Mouse (Mus musculus) forebrain, embryonic 10.5 days (tissue): ENCODE data around the gene Cog1. TPM values are rescaled to one million over a fixed set of nuclear protein-coding genes. Genes with fewer than 3 reads are reported as not detected.
A peak's percentile ranks its signal among the peaks of the same experiment; 100 is the strongest.

Experiments used
- DNase-seq: peaks from one replicate; pipeline ENCODE4 v3.0.0-alpha.2; 2017; ENCODE audit warnings: low spot score; ENCODE audit errors: extremely low spot score
- H3K27ac ChIP-seq: fragments of 300-500 bp; sonication (generic); 2 replicates; pipeline ENCODE4 v1.5.1; 2016; ENCODE audit warnings: mild to moderate bottlenecking
- H3K27me3 ChIP-seq: fragments of 300-500 bp; sonication (generic); 2 replicates; pipeline ENCODE4 v1.6.1; 2016; ENCODE audit warnings: mild to moderate bottlenecking; ENCODE audit not compliant: poor library complexity, severe bottlenecking
- H3K36me3 ChIP-seq: fragments of 300-500 bp; sonication (generic); replicated peaks from 2 replicates; pipeline ENCODE4 v1.6.1; 2016; ENCODE audit warnings: mild to moderate bottlenecking, moderate library complexity
- H3K4me1 ChIP-seq: fragments of 300-500 bp; sonication (generic); 2 replicates; pipeline ENCODE4 v1.6.1; 2016
- H3K4me3 ChIP-seq: fragments of 300-500 bp; sonication (generic); 2 replicates; pipeline ENCODE4 v1.5.1; 2016; ENCODE audit warnings: mild to moderate bottlenecking, moderate library complexity
- H3K9me3 ChIP-seq: fragments of 300-500 bp; sonication (generic); 2 replicates; pipeline ENCODE4 v1.6.1; 2016; ENCODE audit warnings: mild to moderate bottlenecking, moderate library complexity
- WGBS: fragments of 180-500 bp; shearing (Covaris S2); methylation state at CpG from one replicate; pipeline ENCODE4 v1.1.7; 2016; 5-methylcytosine and 5-hydroxymethylcytosine counted together
- polyA plus RNA-seq: library from polyadenylated mRNA; unstranded; fragments of >200 nt; fragmentation: Nextera tagmentation; extraction: Ambion mirVana; gene quantifications from 2 replicates; pipeline ENCODE4 v1.2.1, GENCODE M21; 2016

The Cog1 gene
- polyA plus RNA-seq, result 24.4 and 24.6 TPM in 2 replicates

DNA sequence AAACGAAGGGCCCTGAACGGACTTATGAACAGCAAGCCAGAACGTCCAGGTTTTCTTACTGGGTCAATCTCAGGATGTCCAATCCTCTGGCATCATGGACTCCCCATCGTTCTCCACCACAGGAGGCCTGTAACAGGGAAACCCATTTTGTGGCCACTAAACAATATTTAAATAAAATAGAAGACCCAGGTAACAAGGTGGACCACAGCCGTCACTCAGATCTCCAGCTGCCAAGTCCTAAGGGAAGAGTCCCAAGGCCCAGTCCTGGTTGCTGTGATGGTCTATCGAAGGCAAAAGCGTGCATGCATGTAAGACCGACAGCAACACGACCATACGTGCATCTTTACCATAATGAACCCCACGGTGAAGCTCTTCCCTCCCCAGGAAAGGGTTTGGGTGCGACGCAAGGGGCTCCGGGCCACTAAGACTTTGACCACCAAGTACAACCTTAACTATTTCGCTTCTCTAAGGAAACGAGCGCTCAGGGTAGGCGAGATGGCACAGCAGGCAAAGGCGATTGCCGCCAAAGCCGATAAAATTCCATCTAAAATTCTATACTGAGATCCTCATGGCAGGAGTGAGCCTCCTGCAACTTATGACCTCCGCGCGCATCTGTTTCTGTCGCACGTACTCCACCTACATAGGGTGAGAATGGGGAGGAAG lies at the start of gene Cog1:
Cog1 (plus strand) TSS at position 480 of the 663 bp plus-strand sequence.
- Histone ChIP-seq H3K9me3 (0 out of 2 replicates have a peak, but pooled peaks cover 3% of the 10 kb centered on the region), H3K36me3 (peaks cover 26% of the 10 kb centered on the region), H3K27ac (peak within 1 kb of the TSS; percentile 97), H3K4me3 (peak within 1 kb of the TSS; percentile 95), H3K4me1 (peaks cover 47% of the 10 kb centered on the region), H3K27me3 (peaks cover 15% of the 10 kb centered on the region)
- WGBS, result 39% methylated on average over 26 of the region's 26 CpGs
- no peak for DNase-seq

- Histone ChIP-seq H3K27ac (peak overlapping the region; percentile 72; the same call in 1 of the 2 replicates), H3K4me1 (peaks cover 30% of the 10 kb centered on the region), H3K36me3 (no peaks in the 10 kb centered on the region), H3K27me3 (0 out of 2 replicates have a peak, but pooled peaks cover 9% of the 10 kb centered on the region), H3K9me3 (peaks cover 4% of the 10 kb centered on the region; the same call in 1 of the 2 replicates), H3K4me3 (no peak overlapping the region)
- DNase-seq, result no peak
- WGBS, result 85% methylated on average over 18 of the region's 18 CpGs
Observed at GRCm38 (mm10) chr11:113600526-113601245, 48.3 kb upstream of the Cog1 start.

DNA sequence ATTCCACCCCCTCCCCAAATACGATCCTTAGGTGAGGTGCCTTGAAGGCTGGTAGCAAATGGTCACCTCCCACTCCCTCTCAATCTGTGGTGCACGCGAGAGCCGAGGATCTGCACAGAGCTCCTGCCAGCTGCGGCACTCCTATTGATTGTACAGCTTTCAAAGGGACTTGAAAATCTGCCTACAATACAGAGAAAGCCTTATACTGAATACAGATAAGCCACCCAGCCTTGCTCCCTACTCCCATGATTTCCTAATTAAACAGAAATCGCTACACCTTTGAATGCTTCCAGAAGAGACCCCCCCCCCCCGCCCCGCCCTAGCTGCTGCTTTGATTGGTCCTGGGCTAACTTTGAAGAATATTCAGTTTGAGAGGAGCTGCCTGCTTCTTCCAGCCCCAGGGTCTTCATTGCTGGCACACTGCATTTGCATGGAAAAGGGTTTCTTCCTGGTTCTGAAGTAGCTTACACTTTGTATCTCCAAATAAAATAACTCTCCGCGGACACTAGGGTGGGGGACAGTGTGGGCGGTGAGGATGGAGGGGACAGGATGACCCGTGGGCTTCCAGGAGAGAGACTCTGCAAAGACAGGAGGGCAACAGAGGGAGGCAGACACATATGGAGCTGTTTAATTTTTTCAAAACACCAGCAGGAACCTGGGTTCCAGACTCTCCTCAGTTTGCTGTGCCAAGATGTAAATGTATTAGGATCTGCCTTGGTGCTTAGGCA lies 47.2 kb upstream of the Cog1 start:
- H3K27me3 ChIP-seq, result 0 out of 2 replicates have a peak, but pooled peaks cover 9% of the 10 kb centered on the region
- no peaks in the 10 kb centered on the region for H3K36me3 ChIP-seq
- peak overlapping the region; percentile 72 for H3K27ac ChIP-seq
- no peak for DNase-seq
- H3K4me3 ChIP-seq, result no peak overlapping the region
- peaks cover 11% of the 10 kb centered on the region; the same call in 1 of the 2 replicates for H3K9me3 ChIP-seq
- 58% methylated on average over 12 of the region's 12 CpGs for WGBS
- peaks cover 28% of the 10 kb centered on the region for H3K4me1 ChIP-seq

DNA sequence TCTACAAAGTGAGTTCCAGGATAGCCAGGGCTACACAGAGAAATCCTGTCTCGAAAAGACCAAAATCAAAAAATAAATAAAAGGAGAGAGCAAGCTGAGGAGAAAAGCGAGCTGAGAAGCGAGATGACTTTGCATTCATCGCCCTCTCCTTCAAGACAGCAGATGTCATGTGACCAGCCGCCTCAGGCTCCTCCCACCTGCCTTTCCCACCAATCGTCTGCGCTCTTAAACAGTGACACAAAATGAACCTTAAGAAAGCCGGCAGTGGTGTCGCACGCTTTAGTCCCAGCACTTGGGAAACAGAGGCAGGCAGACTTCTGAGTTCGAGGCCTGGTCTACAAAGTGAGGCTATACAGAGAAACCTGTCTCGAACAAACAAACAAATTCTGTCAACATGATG lies 41.4 kb upstream of the Cog1 start:
- peaks cover 20% of the 10 kb centered on the region for H3K4me1 ChIP-seq
- H3K27ac ChIP-seq, result no peak overlapping the region
- 95% methylated on average over 12 of the region's 12 CpGs for WGBS

GRCm38 (mm10) chr11:113609581-113609980 lies 39.4 kb upstream of the Cog1 start:
- Histone ChIP-seq H3K4me1 (peaks cover 21% of the 10 kb centered on the region), H3K36me3 (no peaks in the 10 kb centered on the region), H3K27me3 (peaks cover 13% of the 10 kb centered on the region; the same call in 1 of the 2 replicates), H3K27ac (no peak overlapping the region), H3K9me3 (peaks cover 9% of the 10 kb centered on the region; the same call in 1 of the 2 replicates), H3K4me3 (no peak overlapping the region)
- 90% methylated on average over 5 of the region's 5 CpGs for WGBS
- DNase-seq, result no peak

More for the DNA sequence above, 41.4 kb upstream of the Cog1 start:
- no peaks in the 10 kb centered on the region for H3K27me3 ChIP-seq
- no peak overlapping the region for H3K4me3 ChIP-seq
- no peak for DNase-seq
- H3K9me3 ChIP-seq, result peaks cover 13% of the 10 kb centered on the region; the same call in 1 of the 2 replicates
- H3K36me3 ChIP-seq, result no peaks in the 10 kb centered on the region

GRCm38 (mm10) chr11:113610266-113610665 lies 38.7 kb upstream of the Cog1 start:
- Histone ChIP-seq H3K4me3 (no peak overlapping the region), H3K27ac (no peak overlapping the region), H3K4me1 (peaks cover 21% of the 10 kb centered on the region), H3K36me3 (no peaks in the 10 kb centered on the region), H3K9me3 (peaks cover 9% of the 10 kb centered on the region; the same call in 1 of the 2 replicates), H3K27me3 (peaks cover 14% of the 10 kb centered on the region; the same call in 1 of the 2 replicates)
- 88% methylated on average over 5 of the region's 5 CpGs for WGBS
- no peak for DNase-seq

- Histone ChIP-seq H3K9me3 (peaks cover 6% of the 10 kb centered on the region; the same call in 1 of the 2 replicates), H3K36me3 (no peaks in the 10 kb centered on the region), H3K4me1 (peaks cover 21% of the 10 kb centered on the region), H3K4me3 (no peak overlapping the region), H3K27me3 (peaks cover 21% of the 10 kb centered on the region), H3K27ac (peak overlapping the region; percentile 75)
- WGBS, result 93% methylated on average over 10 of the region's 10 CpGs
- no peak for DNase-seq
Observed at GRCm38 (mm10) chr11:113611112-113611646, 37.8 kb upstream of the Cog1 start.

DNA sequence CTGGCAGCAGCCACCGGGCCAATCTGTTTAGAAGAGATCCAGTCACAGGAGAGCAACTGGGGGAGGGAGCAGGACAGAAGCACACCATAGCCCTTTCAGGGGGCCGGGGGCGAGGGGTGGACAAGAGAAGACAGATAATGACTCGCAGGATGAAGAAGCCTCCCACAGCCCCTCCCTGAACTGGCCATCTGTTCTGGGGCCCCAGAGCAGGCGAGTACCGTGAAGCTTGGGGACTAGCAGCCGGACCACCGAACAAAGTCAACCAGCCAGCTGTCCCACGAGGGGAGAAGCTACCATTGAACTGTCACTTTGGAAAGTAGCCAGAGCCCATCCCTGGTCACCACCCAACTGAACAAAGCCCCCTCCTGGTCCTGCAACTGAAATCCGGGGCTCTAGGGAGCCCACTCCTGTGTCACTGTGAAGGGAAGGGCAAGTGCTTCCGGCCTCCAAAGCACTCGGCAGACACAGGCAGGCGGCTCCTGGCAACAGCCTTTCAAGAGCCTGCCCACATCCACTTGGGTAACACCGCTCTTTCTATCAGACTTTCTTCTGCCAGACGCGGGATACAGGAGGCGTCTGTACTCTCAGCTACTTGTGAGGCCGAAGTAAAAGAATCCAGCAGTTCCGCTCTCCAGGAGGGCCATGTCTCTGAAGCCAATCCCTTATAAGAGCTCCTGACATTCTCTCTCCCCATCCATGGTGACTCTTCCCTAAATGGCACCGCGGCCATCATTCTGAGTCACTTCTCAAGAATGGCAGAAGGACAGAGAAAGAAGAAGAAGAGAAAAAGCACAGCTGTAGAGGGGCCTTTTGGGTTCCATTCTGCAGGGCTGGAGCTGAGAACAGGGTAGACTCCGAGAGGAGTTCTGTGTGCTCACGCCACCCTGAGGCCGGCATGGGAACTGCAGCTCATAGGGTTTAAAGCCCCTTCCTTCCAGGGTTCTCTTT lies 37.0 kb upstream of the Cog1 start:
- Histone ChIP-seq H3K36me3 (no peaks in the 10 kb centered on the region), H3K27me3 (peaks cover 25% of the 10 kb centered on the region), H3K4me3 (peak overlapping the region; percentile 9; the same call in 1 of the 2 replicates), H3K4me1 (peaks cover 23% of the 10 kb centered on the region), H3K27ac (peak overlapping the region; percentile 75), H3K9me3 (0 out of 2 replicates have a peak, but pooled peaks cover under 1% of the 10 kb centered on the region)
- 34% methylated on average over 24 of the region's 24 CpGs for WGBS
- DNase-seq, result peak; percentile 58

DNA sequence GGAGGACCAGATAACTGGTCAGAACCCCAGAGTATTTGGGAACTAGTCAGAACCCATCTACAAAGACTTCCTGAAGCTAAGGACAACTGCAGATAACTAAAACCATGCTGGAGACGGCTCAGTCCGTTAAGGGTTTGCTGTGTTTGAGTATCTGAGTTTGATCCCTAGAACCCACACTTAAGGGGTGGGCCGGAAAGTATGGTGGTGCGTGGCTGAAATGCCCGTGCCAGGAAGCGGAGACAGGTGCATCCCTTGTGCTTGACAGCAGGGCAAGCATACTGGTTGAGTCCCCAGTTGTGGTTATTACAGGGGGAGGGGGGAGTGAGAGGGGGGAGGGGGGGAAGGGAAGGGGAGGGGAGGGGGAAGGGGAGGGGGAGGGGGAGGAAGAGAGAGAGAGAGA lies 34.5 kb upstream of the Cog1 start:
- WGBS, result 88% methylated on average over 6 of the region's 6 CpGs

GRCm38 (mm10) chr11:113617132-113617911 lies 31.6 kb upstream of the Cog1 start:
- H3K4me1 ChIP-seq, result peaks cover 54% of the 10 kb centered on the region
- H3K27ac ChIP-seq, result no peak overlapping the region
- DNase-seq, result peak; percentile 58
- peaks cover 77% of the 10 kb centered on the region for H3K27me3 ChIP-seq
- no peak overlapping the region for H3K4me3 ChIP-seq
- WGBS, result 40% methylated on average over 14 of the region's 14 CpGs
- no peaks in the 10 kb centered on the region for H3K9me3 ChIP-seq
- no peaks in the 10 kb centered on the region for H3K36me3 ChIP-seq

More for the DNA sequence above, 34.5 kb upstream of the Cog1 start:
- Histone ChIP-seq H3K9me3 (no peaks in the 10 kb centered on the region), H3K4me3 (no peak overlapping the region), H3K27me3 (peaks cover 50% of the 10 kb centered on the region), H3K36me3 (no peaks in the 10 kb centered on the region), H3K27ac (no peak overlapping the region), H3K4me1 (peaks cover 49% of the 10 kb centered on the region)
- no peak for DNase-seq

DNA sequence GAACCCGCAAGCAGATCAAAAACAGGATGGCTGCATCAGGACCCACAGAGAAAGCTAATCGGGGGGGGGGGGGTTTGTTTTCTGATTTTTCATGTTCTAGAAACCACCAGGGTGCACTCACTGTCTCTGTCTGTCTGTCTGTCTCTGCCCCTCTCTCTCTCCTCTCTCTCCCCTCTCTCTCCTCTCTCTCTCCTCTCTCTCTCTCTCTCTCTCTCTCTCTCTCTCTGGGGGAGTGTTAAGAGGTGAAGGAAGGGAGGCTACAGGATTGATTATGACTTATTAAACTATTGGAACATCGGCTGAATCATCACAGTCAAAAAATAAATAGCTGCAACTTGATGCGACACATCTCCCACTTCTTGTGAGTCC lies 30.7 kb upstream of the Cog1 start:
- WGBS, result 24% methylated on average over 4 of the region's 4 CpGs
- no peaks in the 10 kb centered on the region for H3K36me3 ChIP-seq
- H3K4me1 ChIP-seq, result peaks cover 53% of the 10 kb centered on the region

More for the DNA sequence above, 30.7 kb upstream of the Cog1 start:
- H3K9me3 ChIP-seq, result no peaks in the 10 kb centered on the region
- H3K27ac ChIP-seq, result no peak overlapping the region
- no peak for DNase-seq
- H3K4me3 ChIP-seq, result peak overlapping the region; percentile 63
- H3K27me3 ChIP-seq, result peaks cover 76% of the 10 kb centered on the region
